Mouse (Mus musculus): ENCODE data around the gene Nbeal1. TPM values are rescaled to one million over a fixed set of nuclear protein-coding genes. Genes with fewer than 3 reads are reported as not detected.

Gene Nbeal1
- polyA plus RNA-seq, 1 experiment from 2014 or later = 3.6 TPM

GRCm38 (mm10) chr1:60361626-60362025 is 181.2 kb downstream of the Nbeal1 start:
- no peak overlapping the region for H3K4me2 ChIP-seq
- no peaks in the 10 kb centered on the region for H3K9me3 ChIP-seq (ENCODE audit: control insufficient read depth, low read length)
- WGBS = 91% methylated on average over 1 of the region's 1 CpGs
- DNase-seq (ENCODE audit: low spot score) (no peak), ATAC-seq (replicated peaks; ENCODE audit: low FRiP score) (no peak)
- no peak overlapping the region for H3K27ac ChIP-seq (ENCODE audit: low read depth, low read length)
- no peak overlapping the region for H3K4me3 ChIP-seq (ENCODE audit: low read depth, low read length)
- no peaks in the 10 kb centered on the region for H3K4me1 ChIP-seq (replicated peaks; ENCODE audit: control insufficient read depth, insufficient read depth, low read length)
- no peaks in the 10 kb centered on the region for H3K27me3 ChIP-seq (replicated peaks; ENCODE audit: control insufficient read depth, insufficient read depth, low read length)
- peaks cover 5% of the 10 kb centered on the region; the same call in 1 of the 2 replicates for H3K36me3 ChIP-seq (ENCODE audit: control insufficient read depth, insufficient read depth, low read length)
- H3K9ac ChIP-seq (ENCODE audit: low read depth, low read length) = no peak overlapping the region

GRCm38 (mm10) chr1:60376556-60376955 is 196.2 kb downstream of the Nbeal1 start:
- H3K36me3 ChIP-seq (ENCODE audit: control insufficient read depth, insufficient read depth, low read length) = peaks cover 27% of the 10 kb centered on the region
- H3K4me2 ChIP-seq = no peak overlapping the region
- H3K27me3 ChIP-seq (replicated peaks; ENCODE audit: control insufficient read depth, insufficient read depth, low read length) = no peaks in the 10 kb centered on the region
- 90% methylated on average over 1 of the region's 1 CpGs for WGBS
- ATAC-seq (replicated peaks; ENCODE audit: low FRiP score) (no peak), DNase-seq (ENCODE audit: low spot score) (no peak)
- H3K27ac ChIP-seq (ENCODE audit: low read depth, low read length) = no peak overlapping the region
- H3K9me3 ChIP-seq (ENCODE audit: control insufficient read depth, low read length) = no peaks in the 10 kb centered on the region
- no peak overlapping the region for H3K9ac ChIP-seq (ENCODE audit: low read depth, low read length)
- H3K4me1 ChIP-seq (replicated peaks; ENCODE audit: control insufficient read depth, insufficient read depth, low read length) = no peaks in the 10 kb centered on the region
- no peak overlapping the region for H3K4me3 ChIP-seq (ENCODE audit: low read depth, low read length)

GRCm38 (mm10) chr1:60381910-60382309 is 201.5 kb downstream of the Nbeal1 start:
- Histone ChIP-seq H3K4me3 (ENCODE audit: low read depth, low read length) (no peak overlapping the region), H3K4me1 (replicated peaks; ENCODE audit: control insufficient read depth, insufficient read depth, low read length) (no peaks in the 10 kb centered on the region), H3K27ac (ENCODE audit: low read depth, low read length) (no peak overlapping the region), H3K4me2 (no peak overlapping the region), H3K27me3 (replicated peaks; ENCODE audit: control insufficient read depth, insufficient read depth, low read length) (no peaks in the 10 kb centered on the region), H3K9me3 (ENCODE audit: control insufficient read depth, low read length) (no peaks in the 10 kb centered on the region), H3K9ac (ENCODE audit: low read depth, low read length) (no peak overlapping the region), H3K36me3 (ENCODE audit: control insufficient read depth, insufficient read depth, low read length) (peaks cover 12% of the 10 kb centered on the region)
- ATAC-seq (replicated peaks; ENCODE audit: low FRiP score) (no peak), DNase-seq (ENCODE audit: low spot score) (no peak)
- 94% methylated on average over 3 of the region's 3 CpGs for WGBS

Other genes starting within 250 kb of the Nbeal1 start
- 0.92 and 1.1 TPM in 2 replicates for gene Ica1l, start 137.4 kb upstream of the Nbeal1 start, polyA plus RNA-seq (2014; fragmentation: Nextera tagmentation; extraction: Ambion mirVana)
- gene Carf, start 82.4 kb upstream of the Nbeal1 start, polyA plus RNA-seq (2014; fragmentation: Nextera tagmentation; extraction: Ambion mirVana) = 5.7 and 5.9 TPM in 2 replicates
- gene Wdr12, start 82.0 kb upstream of the Nbeal1 start, polyA plus RNA-seq (2014; fragmentation: Nextera tagmentation; extraction: Ambion mirVana) = 104 and 107 TPM in 2 replicates
- gene Cyp20a1, start 162.7 kb downstream of the Nbeal1 start, polyA plus RNA-seq (2014; fragmentation: Nextera tagmentation; extraction: Ambion mirVana) = 24.5 and 29.5 TPM in 2 replicates
- 20.2 and 21.5 TPM in 2 replicates for gene Abi2, start 229.0 kb downstream of the Nbeal1 start, polyA plus RNA-seq (2014; fragmentation: Nextera tagmentation; extraction: Ambion mirVana)

All from liver, embryonic 11.5 days (tissue).